Mouse (Mus musculus): ENCODE measurements at regions not wholly inside any gene's neighbourhood (a gene's known extent, or its start where the extent isn't known, plus 50 kb on each side); places are given as distances from the start of the nearest gene placed in this dataset.
"Not testable (repeated sequence)": the region's sequence is repeated elsewhere in the genome, so short reads cannot be mapped to it uniquely, and the experiment has no call there.

- no peak for DNase-seq (ENCODE audit: extremely low read depth, low read depth, low spot score)
Observed at GRCm38 (mm10) chr9:115746436-115746835, 162.8 kb upstream of the Gadl1 start.

DNA sequence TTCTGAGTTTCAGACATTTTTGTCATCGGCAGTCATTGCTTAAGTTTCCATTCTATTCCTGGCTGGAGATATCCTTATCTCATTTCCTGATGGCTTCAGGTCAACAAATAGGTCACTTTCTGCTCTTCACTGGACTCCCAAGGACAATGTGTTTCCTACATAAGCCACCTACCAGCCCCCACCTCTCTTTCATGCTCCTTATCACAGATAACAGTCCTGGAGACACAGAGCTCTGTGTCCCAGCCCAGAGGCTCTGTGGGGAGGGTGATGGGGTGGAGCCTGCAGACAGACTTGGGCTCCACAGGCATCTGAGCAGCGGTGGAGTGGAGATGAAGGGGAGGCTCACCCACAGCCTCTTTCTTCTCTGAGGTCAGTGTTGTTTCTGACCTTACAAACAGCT is 148.8 kb upstream of the Gadl1 start:
- DNase-seq (ENCODE audit: extremely low read depth, low read depth, low spot score), result no peak

- DNase-seq (ENCODE audit: extremely low read depth, low read depth, low spot score), result no peak
Observed at GRCm38 (mm10) chr9:115764136-115764535, 145.1 kb upstream of the Gadl1 start.

DNA sequence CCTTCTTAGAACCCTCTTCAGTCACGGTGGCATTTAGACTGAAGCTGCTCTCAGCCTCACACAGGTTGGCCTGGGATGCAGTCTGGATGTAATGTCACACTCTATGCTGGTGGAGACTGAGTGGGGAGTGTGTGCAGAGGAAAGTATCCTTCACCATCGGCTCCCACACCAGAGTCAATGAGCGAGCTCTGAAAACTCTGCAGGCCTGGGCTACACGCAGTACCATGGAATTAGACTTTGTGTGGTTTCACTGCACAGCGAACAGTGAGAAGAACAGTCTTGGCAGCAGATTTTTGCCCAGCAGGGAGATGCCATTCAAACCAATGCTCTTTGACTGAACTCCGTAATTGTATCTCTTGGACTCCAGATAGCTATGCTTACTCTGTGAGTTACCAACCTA is 142.8 kb upstream of the Gadl1 start:
- no peak for DNase-seq (ENCODE audit: extremely low read depth, low read depth, low spot score)

DNA sequence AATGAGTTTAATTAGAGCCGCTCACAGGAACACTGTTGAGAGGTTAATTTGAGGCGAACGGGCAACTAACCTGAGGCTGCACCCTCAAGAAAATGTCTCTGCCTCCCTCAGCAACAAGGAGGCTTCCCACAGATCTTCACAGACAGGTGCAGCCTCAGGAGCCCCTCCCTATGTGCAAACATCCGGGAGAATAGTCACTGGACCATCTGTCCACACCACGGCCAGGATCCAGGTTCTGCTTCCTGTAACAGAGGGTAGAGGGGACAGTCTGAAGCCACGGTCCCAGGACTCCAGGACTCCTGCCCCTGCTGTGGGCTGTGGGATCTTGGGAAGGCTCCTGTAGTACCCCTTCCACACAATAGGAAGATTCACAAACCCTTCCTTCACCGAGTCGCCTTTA is 134.1 kb upstream of the Gadl1 start:
- DNase-seq (ENCODE audit: extremely low read depth, low read depth, low spot score), result no peak

GRCm38 (mm10) chr9:115775858-115776257 is 133.4 kb upstream of the Gadl1 start:
- no peak for DNase-seq (ENCODE audit: extremely low read depth, low read depth, low spot score)

GRCm38 (mm10) chr9:115777097-115777864 is 132.0 kb upstream of the Gadl1 start:
- no peak for DNase-seq (ENCODE audit: extremely low read depth, low read depth, low spot score)

GRCm38 (mm10) chr9:115778862-115779261 is 130.4 kb upstream of the Gadl1 start:
- no peak for DNase-seq (ENCODE audit: extremely low read depth, low read depth, low spot score)

DNA sequence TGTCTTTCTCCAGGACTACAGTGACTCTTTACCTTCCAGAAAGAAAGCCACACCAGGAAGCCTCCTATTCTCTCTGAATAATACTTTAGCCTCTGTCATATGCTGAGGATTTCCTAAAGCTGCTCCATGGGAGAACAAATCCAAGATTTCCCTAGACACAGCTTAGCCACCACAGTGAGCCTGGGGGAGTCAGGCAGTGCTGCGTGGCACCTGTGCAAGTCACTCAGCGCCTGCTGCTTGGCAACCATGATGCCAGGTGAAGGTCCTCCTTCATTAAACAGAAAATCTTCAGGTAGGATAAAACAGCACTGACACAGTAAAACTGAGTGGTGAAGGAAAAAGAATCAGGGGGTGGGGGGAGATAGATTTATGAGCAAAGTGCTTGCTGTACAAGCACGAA is 109.9 kb upstream of the Gadl1 start:
- no peak for DNase-seq (ENCODE audit: extremely low read depth, low read depth, low spot score)

DNA sequence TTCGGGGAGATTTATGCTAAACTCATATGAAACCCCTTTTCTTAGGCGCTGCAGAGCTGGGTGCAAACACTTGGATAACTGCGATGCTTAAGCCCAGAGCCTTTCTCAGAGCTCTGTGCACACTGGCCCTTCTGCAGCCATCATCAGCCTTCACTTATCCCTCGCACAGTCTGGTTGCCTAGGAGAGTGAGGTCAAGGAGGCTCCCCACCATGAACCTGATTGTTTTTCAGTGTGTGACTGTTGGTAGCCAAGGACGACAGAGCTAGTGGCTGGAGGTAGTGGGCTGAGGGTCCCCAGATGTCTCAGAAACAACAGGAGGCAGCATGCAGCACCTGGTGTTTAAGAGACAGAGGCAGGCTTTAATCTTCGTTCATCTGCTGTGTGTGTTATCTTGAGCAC is 108.6 kb upstream of the Gadl1 start:
- no peak for DNase-seq (ENCODE audit: extremely low read depth, low read depth, low spot score)

- DNase-seq (ENCODE audit: extremely low read depth, low read depth, low spot score), result no peak
Observed at GRCm38 (mm10) chr9:115803071-115803470, 106.2 kb upstream of the Gadl1 start.

DNA sequence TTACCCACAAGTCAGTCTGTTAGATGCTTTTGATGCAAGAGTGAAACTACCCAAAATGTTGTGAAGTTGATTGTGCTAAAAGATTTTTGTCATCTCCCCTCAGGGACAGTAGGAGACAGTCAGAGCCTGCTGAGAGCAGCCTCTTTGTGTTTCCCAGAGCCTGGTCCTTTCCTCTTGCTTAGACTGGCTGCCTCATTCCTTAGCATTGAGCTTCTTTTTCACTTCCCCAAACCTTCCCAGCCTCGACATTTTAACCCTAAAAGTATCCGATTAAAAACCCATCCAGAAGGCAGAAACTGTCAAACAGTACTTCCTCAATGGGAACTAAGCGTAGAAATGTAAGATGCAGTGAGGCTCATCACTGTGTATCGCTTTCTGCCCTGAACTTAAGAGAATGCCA is 104.0 kb upstream of the Gadl1 start:
- DNase-seq (ENCODE audit: extremely low read depth, low read depth, low spot score), result no peak

DNA sequence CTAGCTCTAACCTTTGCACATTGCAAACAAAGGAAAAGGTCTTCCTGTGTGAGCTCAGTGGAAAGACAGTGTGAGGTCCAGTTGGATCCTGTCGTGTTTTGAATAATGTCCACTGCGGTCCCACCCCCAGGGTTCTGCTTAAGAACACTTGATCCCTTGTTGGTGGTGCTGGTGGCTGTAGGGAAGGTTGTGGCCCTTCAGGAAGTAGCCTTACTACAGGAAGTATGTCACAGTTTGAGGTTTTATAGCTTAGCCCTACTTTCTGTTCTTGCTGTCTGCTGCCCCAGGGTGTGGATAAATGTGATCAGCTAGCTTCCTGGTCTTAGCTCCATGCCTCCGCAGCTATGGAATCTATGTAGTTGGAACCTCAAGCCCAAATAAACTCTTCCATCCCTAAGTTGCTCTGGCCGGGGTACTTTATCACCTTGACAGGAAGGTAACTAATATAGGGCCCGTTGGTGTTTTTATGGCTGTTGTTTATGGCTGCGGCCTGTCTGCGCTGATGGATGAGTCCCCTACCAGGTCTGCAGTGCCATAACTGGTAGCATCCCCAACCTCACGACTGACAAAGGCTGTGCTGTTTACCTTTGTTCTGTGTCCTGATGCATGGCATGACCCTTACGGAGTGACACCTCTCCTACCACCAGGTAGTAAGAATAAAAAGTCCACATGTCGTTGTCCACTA is 103.1 kb upstream of the Gadl1 start:
- DNase-seq (ENCODE audit: extremely low read depth, low read depth, low spot score), result no peak

GRCm38 (mm10) chr9:115840186-115840585 is 69.1 kb upstream of the Gadl1 start:
- no peak for DNase-seq (ENCODE audit: extremely low read depth, low read depth, low spot score)

GRCm38 (mm10) chr9:115840791-115841190 is 68.5 kb upstream of the Gadl1 start:
- no peak for DNase-seq (ENCODE audit: extremely low read depth, low read depth, low spot score)

DNA sequence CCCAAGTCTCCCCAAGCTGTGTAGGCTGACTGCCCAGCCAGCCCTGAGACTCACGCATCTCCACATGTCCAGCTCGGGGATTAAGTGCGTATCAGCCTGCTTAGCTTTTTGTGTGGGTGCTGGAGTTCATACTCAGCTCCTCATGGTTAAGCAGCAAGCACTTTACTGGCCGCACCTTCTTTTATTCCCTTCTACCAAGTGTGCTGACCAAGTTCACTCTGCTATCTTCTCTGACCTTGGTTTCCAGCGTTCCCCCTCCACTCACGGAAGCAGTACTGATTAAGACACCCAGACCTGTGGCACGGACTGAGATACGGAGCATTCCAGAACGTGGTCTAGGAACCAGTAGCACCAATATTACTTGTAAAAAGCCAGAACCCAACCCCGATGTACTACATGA is 67.6 kb upstream of the Gadl1 start:
- no peak for DNase-seq (ENCODE audit: extremely low read depth, low read depth, low spot score)

- DNase-seq (ENCODE audit: extremely low read depth, low read depth, low spot score), result no peak
Observed at GRCm38 (mm10) chr9:115844340-115844739, 64.9 kb upstream of the Gadl1 start.

GRCm38 (mm10) chr9:115845091-115845490 is 64.2 kb upstream of the Gadl1 start:
- no peak for DNase-seq (ENCODE audit: extremely low read depth, low read depth, low spot score)

- DNase-seq (ENCODE audit: extremely low read depth, low read depth, low spot score), result no peak
Observed at GRCm38 (mm10) chr9:115847289-115848074, 61.8 kb upstream of the Gadl1 start.

DNA sequence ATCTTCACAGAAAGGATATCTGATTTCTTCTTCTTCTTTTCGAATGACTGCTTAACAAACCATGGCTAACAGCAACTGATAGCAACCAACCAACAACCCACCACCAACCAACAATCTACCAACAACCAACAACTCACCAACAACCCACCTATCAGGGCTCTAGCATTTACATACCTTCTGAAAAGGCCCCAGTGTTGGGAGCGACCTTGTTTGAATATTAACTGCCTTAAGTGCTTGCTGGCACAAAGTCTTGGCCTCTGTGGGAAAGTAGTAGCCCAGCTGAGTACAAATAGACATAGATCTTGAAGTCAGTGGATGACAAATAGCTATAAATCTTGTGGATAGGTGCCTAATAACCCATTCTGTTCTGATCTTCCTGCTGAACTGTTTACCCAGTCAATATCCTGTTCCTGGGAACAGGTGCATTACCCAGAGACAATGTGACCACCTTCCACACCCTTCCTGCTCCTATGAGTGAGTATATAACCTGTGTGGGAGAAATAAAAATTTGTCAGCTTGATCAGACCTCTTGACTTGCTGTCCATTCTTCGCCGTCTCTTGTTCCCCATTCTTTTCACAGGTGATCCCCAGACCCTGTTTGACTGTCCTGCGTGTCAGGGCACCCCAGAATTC is 55.9 kb upstream of the Gadl1 start:
- not testable (repeated sequence) for DNase-seq (ENCODE audit: extremely low read depth, low read depth, low spot score)

DNA sequence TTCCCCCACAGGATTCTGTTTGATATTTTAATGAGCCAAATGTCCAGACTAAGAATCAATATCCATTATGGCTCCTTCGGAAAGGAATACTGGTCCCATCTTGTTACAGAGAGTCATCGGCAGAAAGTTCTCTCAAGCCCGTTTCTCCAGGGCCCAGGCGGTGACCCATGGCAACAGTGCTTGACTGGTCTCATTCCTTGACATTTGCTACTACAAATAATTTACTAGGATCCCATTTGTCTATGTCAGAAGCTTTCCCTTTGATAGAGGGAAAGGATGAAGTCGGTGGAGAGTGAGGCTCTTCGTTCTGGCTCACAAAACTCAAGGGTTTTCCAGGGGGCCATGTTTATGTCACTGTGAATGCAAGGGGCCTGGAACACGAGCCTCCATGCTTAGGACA is 52.0 kb upstream of the Gadl1 start:
- DNase-seq (ENCODE audit: extremely low read depth, low read depth, low spot score), result no peak

Data from fat pad, adult 2 months (tissue).